Mouse (Mus musculus): ENCODE measurements around the gene Palld.

DNA sequence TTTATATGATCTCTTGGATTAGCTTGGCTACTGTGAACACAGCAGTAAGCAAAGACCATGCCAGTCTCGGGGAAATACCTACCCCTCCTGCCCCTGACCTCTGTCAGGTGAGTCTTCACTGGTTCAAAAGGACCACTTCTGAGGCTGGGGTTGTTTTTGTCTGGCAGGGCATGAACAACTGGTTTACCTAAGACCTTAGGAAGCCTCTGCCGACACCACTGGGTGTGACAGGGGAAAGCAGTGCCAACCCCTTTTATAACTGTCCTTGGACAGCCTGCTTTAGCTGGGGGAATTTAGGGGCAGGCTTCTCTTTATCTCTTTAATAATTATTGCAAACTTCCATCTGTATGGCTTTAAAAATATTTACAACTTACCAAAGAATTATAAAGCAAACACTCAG, 284.8 kb downstream of the Palld start:
- TF ChIP-seq POLR2A (IDR thresholded peaks at IDR 0.05; ENCODE audit: low read depth, low read length) (no peak), ZC3H11A (IDR thresholded peaks at IDR 0.05; ENCODE audit: low read depth, low read length) (no peak), CTCF (conservative IDR thresholded peaks at IDR 0.05 in 1 of 2, IDR thresholded peaks at IDR 0.05 in 1 of 2; ENCODE audit: low read depth in 2 of 2, low read length in 2 of 2) (no peak), CHD2 (IDR thresholded peaks at IDR 0.05; ENCODE audit: low read length) (no peak), MXI1 (IDR thresholded peaks at IDR 0.05; ENCODE audit: low read depth, low read length) (no peak)
